Mouse (Mus musculus) lung, adult 10 weeks (tissue): ENCODE data around the gene Sowahb. TPM values are rescaled to one million over a fixed set of nuclear protein-coding genes. Genes with fewer than 3 reads are reported as not detected.

Experiments
- polyA plus RNA-seq: library from polyadenylated mRNA; stranded (reverse); fragments of 350-450 nt; fragmentation: Illumina TruSeq; extraction: RNeasy Lipid Tissue Mini Kit (QIAGEN cat#74804); gene quantifications from one replicate; pipeline ENCODE4 v1.2.3, GENCODE M21; 2014; ENCODE audit warnings: low read depth, low replicate concordance; ENCODE audit not compliant: insufficient read depth

The Sowahb gene
- 1.4 TPM for polyA plus RNA-seq

DNA sequence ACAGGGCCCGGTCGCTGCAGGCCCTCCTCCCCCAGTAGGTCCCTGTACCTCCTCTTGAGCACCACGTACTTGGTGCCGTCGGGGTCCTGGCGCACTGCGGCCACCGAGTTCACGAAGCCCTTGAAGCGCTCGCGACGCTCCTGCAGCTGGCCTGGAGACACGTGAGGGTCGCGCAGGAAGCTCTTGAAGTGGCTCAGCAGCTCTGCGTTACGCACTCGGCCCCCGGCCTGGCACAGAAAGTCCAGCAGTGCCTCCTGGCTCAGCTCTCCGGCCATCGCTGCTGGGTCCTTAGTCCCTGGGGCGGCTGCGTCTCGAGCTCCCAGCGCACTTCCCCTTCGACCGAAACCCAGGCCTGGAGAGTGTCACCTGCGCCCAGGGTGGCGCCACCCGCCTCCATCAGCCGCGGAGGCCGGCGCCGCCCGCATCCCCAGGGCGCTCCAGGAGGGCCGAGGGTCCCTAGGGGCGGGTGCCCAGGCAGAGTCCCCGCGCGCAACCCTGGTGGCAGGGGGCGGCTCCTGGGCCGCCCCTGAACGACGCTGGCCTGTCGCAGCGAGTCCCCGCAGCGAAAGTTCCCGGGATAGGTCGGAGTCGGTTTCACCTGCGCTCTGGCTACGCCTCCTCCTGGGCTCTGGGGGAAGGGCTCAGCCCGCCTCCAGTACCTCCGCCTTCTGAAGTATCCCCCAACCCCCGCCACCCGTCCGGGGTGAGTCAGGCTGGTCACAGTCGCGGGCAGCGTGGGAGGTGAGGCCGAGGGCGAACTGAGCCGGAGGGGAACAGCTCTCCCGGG is at the start of gene Sowahb:
TSS of gene Sowahb (minus strand) at position 439 of the 787 bp plus-strand sequence.

GRCm38 (mm10) chr5:93092857-93093622 is 48.2 kb upstream of the Sowahb start, which contains the start of gene Sept11:
Sept11 (plus strand) TSS chr5:93093437.

Other genes with a start within 250 kb of the Sowahb start
- 21.9 TPM for gene Sept11, start 48.4 kb upstream of the Sowahb start, polyA plus RNA-seq
- 106 TPM for gene Ccni, start 161.5 kb upstream of the Sowahb start, polyA plus RNA-seq
- gene 2010109A12Rik, start 161.5 kb upstream of the Sowahb start, polyA plus RNA-seq = 1.5 TPM
- gene Ccng2, start 222.2 kb upstream of the Sowahb start, polyA plus RNA-seq = 27.6 TPM